Mouse (Mus musculus) bone marrow, adult 2 months (tissue): Measurements from ENCODE around the gene Pofut1. TPM values are rescaled to one million over a fixed set of nuclear protein-coding genes. Genes with fewer than 3 reads are reported as not detected.

Source experiments
- H3K27ac ChIP-seq: fragments of 200-500 bp; 2 replicates; pipeline ENCODE4 v1.5.1; 2012; ENCODE audit warnings: low read depth, mild to moderate bottlenecking, control low read depth, inconsistent platforms, low read length; ENCODE audit not compliant: control insufficient read depth, poor library complexity, insufficient read depth
- H3K4me1 ChIP-seq: fragments of 200-500 bp; 2 replicates; pipeline ENCODE4 v1.6.1; 2011; ENCODE audit warnings: low read length; ENCODE audit not compliant: control insufficient read depth, insufficient read depth
- H3K4me3 ChIP-seq: fragments of 200-500 bp; replicated peaks from 2 replicates; pipeline ENCODE3; 2011; ENCODE audit warnings: mild to moderate bottlenecking, low read depth, low read length, control low read depth; ENCODE audit not compliant: control insufficient read depth
- CTCF ChIP-seq: fragments of 200-500 bp; IDR thresholded peaks from 2 replicates; pipeline ENCODE4 v1.5.1; 2011; ENCODE audit warnings: low read length, control low read depth; ENCODE audit not compliant: control insufficient read depth, insufficient read depth
- POLR2A ChIP-seq: fragments of 200-500 bp; IDR thresholded peaks from 2 replicates; pipeline ENCODE4 v1.6.1; 2011; ENCODE audit warnings: low read depth, mild to moderate bottlenecking, control low read depth, low read length, borderline replicate concordance; ENCODE audit not compliant: control insufficient read depth
- WGBS: fragments of 180-500 bp; shearing (Covaris S2); methylation state at CpG from one replicate; pipeline ENCODE4 v1.1.7; 2018; 5-methylcytosine and 5-hydroxymethylcytosine counted together
- polyA plus RNA-seq: library from polyadenylated mRNA; stranded (reverse); fragments of >200 nt; gene quantifications from 2 replicates; pipeline ENCODE4 v1.2.4, GENCODE M21; 2011; ENCODE audit warnings: low replicate concordance; ENCODE audit not compliant: missing spikeins, insufficient read depth, insufficient read length

The Pofut1 gene
- polyA plus RNA-seq, 1 experiment: 12.6 TPM

DNA sequence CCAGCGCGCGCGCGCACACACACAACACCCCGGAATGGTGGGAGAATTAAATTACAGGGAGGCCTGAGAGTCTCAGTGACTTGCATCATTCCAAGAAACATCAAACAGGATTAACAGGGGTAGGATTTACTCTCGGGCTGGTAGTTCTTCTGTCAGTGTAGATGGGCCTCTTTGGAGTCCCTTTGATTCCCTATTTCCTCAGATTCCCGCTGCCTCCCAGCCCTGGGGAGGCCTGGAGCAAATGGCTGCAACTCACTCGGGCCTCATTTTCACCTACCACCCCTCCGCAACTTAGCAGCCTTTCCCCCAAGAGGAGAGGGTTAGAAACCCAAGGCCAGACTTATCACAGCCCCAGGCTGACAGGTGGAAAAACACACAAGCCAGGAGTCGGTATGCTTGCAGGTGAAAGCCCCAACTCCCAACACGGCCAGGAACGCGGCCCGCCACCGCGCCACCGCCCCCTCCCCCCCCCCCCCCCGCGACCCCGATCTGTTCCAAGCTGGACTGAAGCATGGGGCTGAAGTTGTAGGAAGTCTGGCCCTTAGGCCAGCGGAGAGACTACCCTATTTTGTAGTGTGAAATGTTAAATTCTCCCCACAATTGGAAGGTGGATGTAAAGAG lies 1.4 kb upstream of the Pofut1 start:
- Histone ChIP-seq H3K27ac (peak overlapping the region; percentile 74), H3K4me1 (peaks cover 7% of the 10 kb centered on the region), H3K4me3 (peak overlapping the region; percentile 64)
- WGBS: 19% methylated on average over 22 of the region's 22 CpGs
- TF ChIP-seq CTCF (no peak), POLR2A (no peak)

DNA sequence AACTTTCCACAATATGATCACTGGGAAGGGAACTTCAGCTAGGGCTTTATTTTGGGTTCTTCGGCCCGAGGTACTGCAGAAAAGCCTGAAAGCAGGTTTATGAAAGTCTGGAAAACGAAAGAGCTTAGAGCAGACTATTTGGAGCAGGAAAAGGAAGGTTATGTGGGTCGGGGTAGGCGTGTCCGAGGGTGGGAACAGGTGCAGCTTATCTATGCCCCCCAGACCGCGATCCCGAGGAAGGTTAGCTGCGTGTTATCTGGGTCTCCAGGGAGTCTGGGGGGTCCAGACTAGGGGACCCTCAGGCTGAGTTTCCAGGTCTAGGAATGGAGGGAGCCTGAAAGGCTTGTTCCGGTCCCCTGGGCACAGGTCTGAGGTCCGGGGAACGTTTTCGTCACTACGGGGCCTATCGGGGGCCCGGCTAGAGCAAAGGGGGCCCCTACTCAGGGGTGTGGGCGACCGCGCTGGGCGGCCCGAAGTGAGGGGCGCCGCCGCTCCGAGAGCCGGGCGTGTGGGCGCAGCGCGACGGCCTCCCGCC lies 565 bp upstream of the Pofut1 start:
- Histone ChIP-seq H3K4me3 (peak overlapping the region; percentile 64), H3K4me1 (peaks cover 7% of the 10 kb centered on the region), H3K27ac (peak overlapping the region; percentile 94)
- WGBS: under 1% methylated on average over 33 of the region's 33 CpGs
- TF ChIP-seq POLR2A (0 out of 2 replicates have a peak, but pooled peaks have one; percentile 17), CTCF (no peak)

DNA sequence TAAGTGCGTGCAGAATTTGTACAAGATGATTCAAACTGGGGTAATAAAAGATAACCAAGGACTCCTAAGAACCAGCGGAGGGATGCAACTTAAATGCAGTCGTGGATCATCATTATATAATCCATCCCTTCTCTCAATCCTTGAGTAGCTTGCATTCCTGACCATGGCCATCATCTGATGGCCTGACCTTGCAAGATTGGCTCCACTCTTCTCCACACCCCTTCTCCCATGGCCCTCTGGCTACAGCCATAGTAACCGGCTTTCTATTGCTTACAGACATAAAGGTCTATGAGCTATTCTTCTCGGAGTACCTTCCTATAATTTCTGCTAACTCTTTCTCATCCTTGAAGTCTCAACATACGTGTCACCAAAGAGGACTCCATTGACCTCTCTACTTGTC lies 823 bp downstream of the Pofut1 start:
- no peak for TF ChIP-seq POLR2A
- no peak for TF ChIP-seq CTCF
- H3K4me1 ChIP-seq: peaks cover 6% of the 10 kb centered on the region
- H3K4me3 ChIP-seq: peak overlapping the region; percentile 76
- 56% methylated on average over 6 of the region's 6 CpGs for WGBS
- H3K27ac ChIP-seq: no peak overlapping the region; the same call in 1 of the 2 replicates

DNA sequence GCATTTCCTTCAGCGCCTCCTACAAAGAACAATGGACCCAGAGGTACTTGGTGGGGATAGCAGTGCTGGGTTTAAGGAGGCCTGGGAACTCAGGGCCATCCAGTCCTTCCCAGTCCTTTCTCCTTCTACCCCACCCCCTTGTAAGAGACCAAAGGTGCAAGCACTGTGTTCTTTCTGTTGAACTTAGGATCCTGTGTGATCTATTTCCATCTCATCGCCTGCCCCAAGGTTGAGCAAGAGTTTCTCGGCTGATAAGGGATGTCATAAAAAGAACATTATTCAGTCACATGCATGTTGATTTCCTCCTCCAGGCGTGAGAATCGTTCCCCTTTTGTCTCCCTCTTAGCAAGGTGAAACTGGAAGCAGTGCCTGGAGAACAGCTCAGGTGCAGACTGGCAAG lies 8.4 kb downstream of the Pofut1 start:
- Histone ChIP-seq H3K4me1 (no peaks in the 10 kb centered on the region), H3K4me3 (no peak overlapping the region), H3K27ac (no peak overlapping the region)
- TF ChIP-seq POLR2A: no peak
- TF ChIP-seq CTCF: no peak
- WGBS: 50% methylated on average over 5 of the region's 5 CpGs

DNA sequence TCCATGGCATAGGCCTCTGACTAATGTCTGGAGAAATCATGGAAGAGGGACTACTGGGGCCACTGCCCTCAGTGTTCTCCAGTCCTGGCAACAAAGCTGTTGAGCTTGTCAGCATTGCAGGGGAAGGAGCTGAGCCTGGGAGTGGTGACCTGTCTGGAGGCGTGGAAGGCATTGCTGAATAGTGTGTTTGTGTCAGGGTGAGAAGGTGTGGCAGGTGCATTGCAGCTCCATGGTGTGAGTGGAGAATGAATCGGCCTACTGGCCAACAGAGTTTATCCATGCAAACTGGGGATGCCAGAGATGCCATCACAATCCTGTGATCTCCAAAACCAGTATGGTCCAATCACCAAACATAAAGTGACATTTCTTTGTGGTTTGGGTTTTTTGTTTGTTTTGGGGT lies 15.3 kb downstream of the Pofut1 start:
- Histone ChIP-seq H3K4me1 (peaks cover 4% of the 10 kb centered on the region; the same call in 1 of the 2 replicates), H3K27ac (no peak overlapping the region), H3K4me3 (no peak overlapping the region)
- no peak for TF ChIP-seq POLR2A
- TF ChIP-seq CTCF: no peak
- WGBS: 84% methylated on average over 2 of the region's 2 CpGs

DNA sequence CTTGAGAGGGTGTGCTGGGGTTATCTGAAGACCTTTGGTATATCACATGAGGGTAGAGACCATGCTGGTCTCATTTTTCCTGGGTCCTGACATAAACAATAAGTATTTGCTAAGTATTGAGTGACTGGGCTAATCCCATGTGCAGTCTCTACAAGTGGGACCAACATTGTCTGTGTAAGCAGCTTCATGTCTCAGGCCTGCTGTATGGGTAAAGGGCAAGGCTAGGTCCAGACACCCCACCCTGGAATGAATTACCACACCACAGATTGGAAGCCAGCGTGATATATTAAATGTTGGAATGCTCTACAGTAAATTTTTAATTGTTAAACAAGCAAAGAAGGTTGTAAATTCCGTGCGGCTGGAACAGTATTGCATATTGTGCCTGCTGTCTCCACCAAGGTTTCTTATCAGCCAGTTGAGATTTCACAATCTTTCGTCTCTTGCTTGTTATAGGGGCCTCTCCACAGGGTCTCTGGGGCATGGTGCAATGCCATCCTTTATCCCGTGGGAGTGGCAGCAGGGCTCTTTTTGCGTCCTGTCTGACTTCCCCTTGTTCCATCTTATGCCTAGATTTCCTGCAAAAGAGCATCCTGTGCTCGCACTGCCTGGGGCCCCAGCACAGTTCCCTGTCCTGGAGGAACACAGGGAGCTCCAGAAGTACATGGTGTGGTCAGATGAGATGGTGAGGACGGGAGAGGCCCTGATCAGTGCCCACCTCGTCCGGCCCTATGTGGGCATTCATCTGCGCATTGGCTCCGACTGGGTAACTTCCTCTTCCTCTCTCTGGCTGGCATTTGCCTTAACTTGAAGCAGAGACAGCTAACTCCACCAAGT lies 17.9 kb downstream of the Pofut1 start:
- peaks cover 7% of the 10 kb centered on the region for H3K4me1 ChIP-seq

DNA sequence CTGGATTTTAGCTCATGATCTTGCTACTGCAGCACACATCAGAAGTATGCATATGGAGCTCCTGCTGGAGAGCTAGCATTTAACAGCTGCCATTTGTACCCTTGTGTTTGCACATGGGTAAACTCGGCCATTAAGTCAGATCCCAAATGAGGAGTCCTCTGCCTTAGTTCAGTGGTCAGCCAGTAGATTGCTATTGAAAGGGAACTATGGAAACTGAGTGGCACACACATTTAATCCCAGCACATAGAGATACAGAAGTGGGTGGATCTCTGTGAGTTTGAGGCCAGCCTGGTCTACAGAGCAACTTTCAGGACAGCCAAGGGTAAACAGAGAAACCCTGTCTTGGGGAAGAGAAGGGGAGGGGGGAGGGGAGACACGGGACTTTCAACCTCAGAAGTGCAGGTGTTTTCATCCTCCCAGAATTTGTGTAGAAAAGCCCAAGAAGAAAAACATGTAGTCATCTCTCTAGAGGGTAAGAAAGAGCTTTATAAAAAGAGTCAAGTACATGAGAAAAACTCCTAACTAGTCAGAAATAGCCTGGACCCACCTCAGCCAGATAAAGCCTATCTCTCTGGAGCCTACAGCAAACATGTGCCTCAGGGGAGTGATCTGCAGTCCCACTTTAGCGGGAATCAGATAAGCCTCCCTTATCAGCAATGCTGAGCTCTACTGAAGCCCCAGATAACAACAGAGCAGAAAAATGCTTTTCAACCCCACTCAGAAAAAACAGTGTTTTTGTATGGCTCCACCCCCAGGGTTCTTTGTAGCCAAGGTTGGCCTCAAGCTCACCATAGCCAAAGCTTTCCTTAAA lies 18.7 kb downstream of the Pofut1 start:
- Histone ChIP-seq H3K4me3 (no peak overlapping the region), H3K27ac (peak overlapping the region; percentile 76; the same call in 1 of the 2 replicates), H3K4me1 (peaks cover 7% of the 10 kb centered on the region)
- TF ChIP-seq POLR2A: no peak
- no peak for TF ChIP-seq CTCF
- 21% methylated on average over 3 of the region's 3 CpGs for WGBS

More for the DNA sequence above, 17.9 kb downstream of the Pofut1 start:
- H3K4me3 ChIP-seq: no peak overlapping the region
- H3K27ac ChIP-seq: peak overlapping the region; percentile 76
- 18% methylated on average over 12 of the region's 12 CpGs for whole genome bisulfite sequencing
- TF ChIP-seq CTCF (no peak), POLR2A (no peak)
